ENCODE assay signal across 10 mouse cellular contexts in the genomic region with DNA sequence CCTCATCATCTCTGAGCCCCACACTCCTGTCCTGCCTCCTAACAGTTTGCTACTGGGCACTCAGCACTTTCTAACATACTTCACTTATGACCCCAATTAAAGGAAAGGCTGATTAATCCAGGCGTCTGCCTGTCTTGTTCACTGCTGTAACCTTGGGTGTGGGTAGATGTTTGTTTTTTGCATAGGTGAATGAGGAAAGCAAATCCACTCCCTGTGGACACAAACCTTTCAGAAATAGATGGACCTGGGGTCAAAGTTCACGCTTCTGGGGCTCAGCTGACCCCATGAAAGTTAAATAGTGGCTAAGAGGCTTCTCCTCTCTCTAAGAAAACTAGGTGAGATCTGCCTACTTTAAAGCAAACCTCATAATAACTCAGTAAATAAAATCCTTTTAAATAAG. TPM values are rescaled to one million over a fixed set of nuclear protein-coding genes. Genes with fewer than 3 reads are reported as not detected.
DNase-seq lines count a peak whose midpoint lies in the region; ATAC-seq and TF ChIP-seq lines count a peak whose summit lies in the region.
"Had no signal": no experiment of that assay in that cellular context is flagged by ENCODE, and none has a peak within 500 bp of the region (broad histone marks: within the 10 kb centered on the region; RNA-seq: fewer than 3 reads in every experiment).

No protein-coding gene starts in this region.

- H3K9me3 ChIP-seq in erythroblast, embryonic 14.5 days (ENCODE audit: control insufficient read depth, low read length), result no peaks in the 10 kb centered on the region
- H3K9me3 ChIP-seq in CH12.LX (replicated peaks; ENCODE audit: low read length), result no peaks in the 10 kb centered on the region
- no peaks in the 10 kb centered on the region for H3K9me3 ChIP-seq in liver, embryonic 12.5 days (replicated peaks)
- H3K9me3 ChIP-seq: midbrain, embryonic 10.5 days had no signal

- no peaks in the 10 kb centered on the region for H3K79me2 ChIP-seq in CH12.LX (replicated peaks; ENCODE audit: control insufficient read depth, extremely low read depth, insufficient read depth, poor library complexity, severe bottlenecking)

- H3K4me1 ChIP-seq in erythroblast, embryonic 14.5 days (ENCODE audit: control insufficient read depth), result peaks cover 93% of the 10 kb centered on the region
- peaks cover 7 to 16% of the 10 kb centered on the region in 2 experiments; a peak in 3 of 4 replicates for H3K4me1 ChIP-seq in CH12.LX (ENCODE audit: control insufficient read depth in 1 of 2, insufficient read depth in 2 of 2)
- peaks cover 87% of the 10 kb centered on the region for H3K4me1 ChIP-seq in liver, embryonic 12.5 days

- no peak for TF ChIP-seq POLR2A in CH12.LX (IDR thresholded peaks at IDR 0.05; ENCODE audit: low read depth, low read length)

- H3K4me3 ChIP-seq in erythroblast, embryonic 14.5 days (replicated peaks), result peak overlapping the region; percentile 46
- no peak overlapping the region for H3K4me3 ChIP-seq in CH12.LX (replicated peaks in 1 of 3; ENCODE audit: low read depth in 2 of 3, low read length in 2 of 3, poor library complexity in 1 of 3)
- H3K4me3 ChIP-seq in liver, embryonic 12.5 days, result peak overlapping the region; percentile 12; the same call in 1 of the 2 replicates

- no peak for TF ChIP-seq RAD21 in CH12.LX (IDR thresholded peaks at IDR 0.05; ENCODE audit: low read depth, low read length)

- peaks cover 100% of the 10 kb centered on the region for H3K36me3 ChIP-seq in erythroblast, embryonic 14.5 days (ENCODE audit: control insufficient read depth)
- H3K36me3 ChIP-seq in CH12.LX (replicated peaks in 1 of 2; ENCODE audit: control insufficient read depth in 1 of 2, insufficient read depth in 1 of 2, low read length in 1 of 2), result no peaks in the 10 kb centered on the region
- H3K36me3 ChIP-seq in liver, embryonic 12.5 days, result peaks cover 100% of the 10 kb centered on the region

- no peak overlapping the region for H3K9ac ChIP-seq in CH12.LX (ENCODE audit: insufficient read depth, low read depth)
- peak overlapping the region; percentile 35 for H3K9ac ChIP-seq in liver, embryonic 12.5 days

- in situ Hi-C loops in CH12.LX (cut with MboI; ENCODE audit: low pct_ligation_motif_present, low pct_unique_long_range_greater_than_20kb, low sequenced_read_pairs), result no loop called here

- no peak for TF ChIP-seq CTCF in CH12.LX (conservative IDR thresholded peaks at IDR 0.05 in 1 of 2, IDR thresholded peaks at IDR 0.05 in 1 of 2; ENCODE audit: low read depth in 2 of 2, low read length in 2 of 2)

- dilution Hi-C loops in CH12.LX (cut with MboI; ENCODE audit: extremely low pct_ligation_motif_present, extremely low pct_unique_long_range_greater_than_20kb, low sequenced_read_pairs), result no loop called here

- H3K27me3 ChIP-seq in erythroblast, embryonic 14.5 days (ENCODE audit: control insufficient read depth), result no peaks in the 10 kb centered on the region
- peaks cover 40% of the 10 kb centered on the region for H3K27me3 ChIP-seq in CH12.LX (replicated peaks)
- no peaks in the 10 kb centered on the region for H3K27me3 ChIP-seq in liver, embryonic 12.5 days (replicated peaks)

- DNase-seq in CH12.LX (ENCODE audit: extremely low read depth), result no peak
- peak; percentile 90 for DNase-seq in kidney, adult 9 months
- no peak for DNase-seq in cerebellum, postnatal 4 days (ENCODE audit: low spot score in 2 of 2)
- no peak for DNase-seq in adrenal gland, postnatal 36 days
- DNase-seq in adrenal gland, postnatal 14 days, result no peak
- DNase-seq: cerebellum, adult 11-12 months had no signal

- 62% methylated on average over 2 of the region's 2 CpGs for WGBS in liver, embryonic 12.5 days (ENCODE audit: insufficient replicate concordance)

- H3K4me2 ChIP-seq in CH12.LX (ENCODE audit: insufficient read depth, low read depth, poor library complexity, severe bottlenecking), result peak overlapping the region; percentile 68; the same call in 1 of the 2 replicates
- H3K4me2 ChIP-seq in liver, embryonic 12.5 days, result peak overlapping the region; percentile 54

- ATAC-seq in erythroblast, adult 5-6 weeks (replicated peaks; ENCODE audit: low FRiP score, poor library complexity, severe bottlenecking), result no peak
- ATAC-seq in liver, embryonic 12.5 days, result no peak

- no peak overlapping the region for H3K27ac ChIP-seq in CH12.LX (ENCODE audit: insufficient read depth, low read depth)
- peak overlapping the region; percentile 80 for H3K27ac ChIP-seq in liver, embryonic 12.5 days
- H3K27ac ChIP-seq: midbrain, embryonic 10.5 days had no signal

- no peak for TF ChIP-seq EP300 in CH12.LX (IDR thresholded peaks at IDR 0.05; ENCODE audit: low read length)

TF ChIP-seq in CH12.LX, 34 proteins besides CTCF, POLR2A, EP300 and RAD21:
- TF ChIP-seq IRF4 (IDR thresholded peaks at IDR 0.05; ENCODE audit: low read depth, low read length) (no peak), MEF2A (IDR thresholded peaks at IDR 0.05; ENCODE audit: borderline replicate concordance, low read depth, low read length) (no peak), ZC3H11A (IDR thresholded peaks at IDR 0.05; ENCODE audit: low read depth, low read length) (no peak), RCOR1 (conservative IDR thresholded peaks at IDR 0.05; ENCODE audit: low read depth, low read length) (no peak), SMC3 (IDR thresholded peaks at IDR 0.05; ENCODE audit: low read depth, low read length) (no peak), MYC (IDR thresholded peaks at IDR 0.05; ENCODE audit: low read depth, low read length) (no peak), PAX5 (IDR thresholded peaks at IDR 0.05; ENCODE audit: low read length) (no peak), UBTF (IDR thresholded peaks at IDR 0.05; ENCODE audit: low read depth, low read length) (no peak), CHD2 (IDR thresholded peaks at IDR 0.05; ENCODE audit: low read length) (no peak), HCFC1 (IDR thresholded peaks at IDR 0.05; ENCODE audit: low read depth, low read length) (no peak), KAT2A (IDR thresholded peaks at IDR 0.05; ENCODE audit: insufficient replicate concordance, low read length) (no peak), SIN3A (IDR thresholded peaks at IDR 0.05; ENCODE audit: low read length) (no peak), NELFE (IDR thresholded peaks at IDR 0.05; ENCODE audit: low read depth, low read length) (no peak), ZNF384 (IDR thresholded peaks at IDR 0.05; ENCODE audit: low read depth, low read length) (no peak), USF2 (conservative IDR thresholded peaks at IDR 0.05; ENCODE audit: low read depth, low read length) (no peak), GABPA (IDR thresholded peaks at IDR 0.05; ENCODE audit: insufficient replicate concordance, low read depth, low read length) (no peak)
TF ChIP-seq in CH12.LX: peak in this region for 0.

RNA-seq across cellular contexts. Expression of gene Mgst3, which starts 18.7 kb away (rescaled TPM):
- polyA plus RNA-seq in erythroblast, embryonic 14.5 days (2012), result 58.2 and 125 TPM in 2 replicates
- 84.0 and 95.1 TPM in 2 replicates for total RNA-seq in erythroblast, adult 5-6 weeks (2015; ENCODE audit: low replicate concordance)
- 132 and 152 TPM in 2 replicates for total RNA-seq in erythroblast, adult 5-6 weeks (2017; ENCODE audit: low replicate concordance)
- total RNA-seq in CH12.LX (2012; rRNA removed), result 1.0 and 1.4 TPM in 2 replicates
- total RNA-seq in CH12.LX (2014; rRNA removed), result not detected in 2 replicates
- not detected in 2 replicates for polyA plus RNA-seq in CH12.LX (2012; ENCODE audit: insufficient read length, low read depth)
- polyA plus RNA-seq in liver, embryonic 12.5 days (2016; fragmentation: Nextera tagmentation; extraction: Ambion mirVana), result 388 and 396 TPM in 2 replicates
- 100 to 1,000 TPM in 1 of 2 experiments, 10 to 100 TPM in 1; 68.8 to 100 TPM for total RNA-seq in adrenal gland, postnatal 36 days (2021)
- total RNA-seq in adrenal gland, postnatal 14 days (2021), result 69.7 and 75.6 TPM in 2 replicates

RNA-seq across cellular contexts. Expression of gene Aldh9a1, which starts 25.2 kb away (rescaled TPM):
- 2.2 and 2.6 TPM in 2 replicates for polyA plus RNA-seq in erythroblast, embryonic 14.5 days (2012)
- total RNA-seq in erythroblast, adult 5-6 weeks (2015; ENCODE audit: low replicate concordance), result 4.6 and 9.2 TPM in 2 replicates
- total RNA-seq in erythroblast, adult 5-6 weeks (2017; ENCODE audit: low replicate concordance), result 11.1 and 11.6 TPM in 2 replicates
- total RNA-seq in CH12.LX (2012; rRNA removed), result 26.2 and 28.8 TPM in 2 replicates
- 31.2 and 35.2 TPM in 2 replicates for total RNA-seq in CH12.LX (2014; rRNA removed)
- polyA plus RNA-seq in CH12.LX (2012; ENCODE audit: insufficient read length, low read depth), result 79.7 TPM in 2 replicates
- 94.4 and 99.5 TPM in 2 replicates for polyA plus RNA-seq in liver, embryonic 12.5 days (2016; fragmentation: Nextera tagmentation; extraction: Ambion mirVana)
- 10 to 100 TPM; 63.5 to 87.4 TPM for total RNA-seq in adrenal gland, postnatal 36 days (2021)
- 56.9 and 59.4 TPM in 2 replicates for total RNA-seq in adrenal gland, postnatal 14 days (2021)

Comparison
In these comparisons a context has a peak if more than half of its experiments do, and no peak if none do; other contexts are left out.
1. H3K4me3 ChIP-seq: peak in erythroblast, embryonic 14.5 days (single experiment) and liver, embryonic 12.5 days (single experiment); none in CH12.LX (0 of 3).
2. RNA of gene Mgst3, which starts 18.7 kb away (total RNA-seq): 84.0 to 152 TPM in erythroblast, adult 5-6 weeks, 68.8 to 100 TPM in adrenal gland, postnatal 36 days and 69.7 to 75.6 TPM in adrenal gland, postnatal 14 days; 1.0 to 1.4 TPM in CH12.LX; every median in the first group is over 10 times any median in the second.